Comparison of ENCODE assay signal across 8 mouse cellular contexts in genomic region chr11:96977606-96978400, GRCm38 (mm10). TPM values are rescaled to one million over a fixed set of nuclear protein-coding genes. Genes with fewer than 3 reads are reported as not detected.
DNase-seq lines count a peak whose midpoint lies in the region; ATAC-seq and TF ChIP-seq lines count a peak whose summit lies in the region.

No protein-coding gene starts in this region.

- CTCF ChIA-PET in Patski (lab: Charles Lee): interaction anchor here (0.9 to 6.0 kb wide), 7 partner anchors 14 to 68 kb away, joined by 3 to 42 read pairs (median 3); partner anchors contain the start of genes Cdk5rap3 and Scrn2

- POLR2A ChIA-PET in Patski (lab: Charles Lee): interaction anchor here (1.0 to 1.7 kb wide), 4 partner anchors 22 to 68 kb away, joined by 3 to 5 read pairs (median 5); partner anchors contain the start of gene Pnpo

- peak; percentile 91 for ATAC-seq in Patski
- ATAC-seq in hindbrain, embryonic 12.5 days (ENCODE audit: low FRiP score): peak; percentile 98

- peak overlapping the region; percentile 87 for H3K4me3 ChIP-seq in hindbrain, embryonic 12.5 days

- H3K27ac ChIP-seq in hindbrain, embryonic 12.5 days: peak overlapping the region; percentile 97

- no peaks in the 10 kb centered on the region; the same call in 1 of the 2 replicates for H3K36me3 ChIP-seq in hindbrain, embryonic 12.5 days

- in situ Hi-C loops in Patski (cut with MboI; ENCODE audit: low pct_unique_long_range_greater_than_20kb): no loop called here

- H3K4me2 ChIP-seq in hindbrain, embryonic 12.5 days (replicated peaks): peak overlapping the region; percentile 81

- DNase-seq in Patski (ENCODE audit: low read depth, low spot score): peak; percentile 100
- peak; percentile 98 to 99 for DNase-seq in cerebellum, postnatal 10 days
- DNase-seq in frontal cortex, postnatal 10 days (ENCODE audit: low spot score in 2 of 2): peak; percentile 100
- DNase-seq in layer of hippocampus, postnatal 14 days (ENCODE audit: low spot score in 2 of 2): peak; percentile 100
- peak; percentile 97 for DNase-seq in lung, postnatal 14 days
- DNase-seq in retina, adult 2 months (ENCODE audit: low read depth, low spot score): peak; percentile 100
- DNase-seq in thymus, postnatal 36 days: peak; percentile 97 to 99

- no peak for TF ChIP-seq CTCF in Patski (IDR thresholded peaks at IDR 0.05)

- H3K9me3 ChIP-seq in hindbrain, embryonic 12.5 days (replicated peaks): no peaks in the 10 kb centered on the region

- peaks cover 38% of the 10 kb centered on the region for H3K4me1 ChIP-seq in hindbrain, embryonic 12.5 days

- H3K27me3 ChIP-seq in Patski: no peaks in the 10 kb centered on the region
- no peaks in the 10 kb centered on the region; the same call in 1 of the 2 replicates for H3K27me3 ChIP-seq in hindbrain, embryonic 12.5 days

- WGBS in hindbrain, embryonic 12.5 days: under 1% methylated on average over 45 of the region's 45 CpGs

- H3K9ac ChIP-seq in hindbrain, embryonic 12.5 days: peak overlapping the region; percentile 90

RNA-seq across cellular contexts. Expression of gene Sp2, which starts 5.0 kb away (rescaled TPM):
- 13.0 TPM for polyA plus RNA-seq in Patski (2021)
- polyA plus RNA-seq in hindbrain, embryonic 12.5 days (2016; fragmentation: Nextera tagmentation; extraction: Ambion mirVana): 19.0 and 20.8 TPM in 2 replicates
- total RNA-seq in layer of hippocampus, postnatal 14 days (2021): 10 to 100 TPM; 12.3 to 13.5 TPM

RNA-seq across cellular contexts. Expression of gene Pnpo, which starts 34.0 kb away (rescaled TPM):
- 26.5 TPM for polyA plus RNA-seq in Patski (2021)
- polyA plus RNA-seq in hindbrain, embryonic 12.5 days (2016; fragmentation: Nextera tagmentation; extraction: Ambion mirVana): 21.5 and 22.5 TPM in 2 replicates
- total RNA-seq in layer of hippocampus, postnatal 14 days (2021): 10 to 100 TPM; 33.0 to 36.7 TPM

RNA-seq across cellular contexts. Expression of gene Sp6, which starts 35.4 kb away (rescaled TPM):
- polyA plus RNA-seq in Patski (2021): 0.53 TPM
- polyA plus RNA-seq in hindbrain, embryonic 12.5 days (2016; fragmentation: Nextera tagmentation; extraction: Ambion mirVana): 0.26 and 0.46 TPM in 2 replicates
- 1 to 10 TPM in 1 of 2 experiments, under 1 TPM in 1; 0.81 to 1.1 TPM for total RNA-seq in layer of hippocampus, postnatal 14 days (2021)

RNA-seq across cellular contexts. Expression of gene Prr15l, which starts 49.9 kb away (rescaled TPM):
- 2.1 TPM for polyA plus RNA-seq in Patski (2021)
- polyA plus RNA-seq in hindbrain, embryonic 12.5 days (2016; fragmentation: Nextera tagmentation; extraction: Ambion mirVana): 0.53 and 1.5 TPM in 2 replicates
- not detected for total RNA-seq in layer of hippocampus, postnatal 14 days (2021)

RNA-seq across cellular contexts. Expression of gene Scrn2, which starts 51.9 kb away (rescaled TPM):
- 47.0 TPM for polyA plus RNA-seq in Patski (2021)
- 21.2 and 23.9 TPM in 2 replicates for polyA plus RNA-seq in hindbrain, embryonic 12.5 days (2016; fragmentation: Nextera tagmentation; extraction: Ambion mirVana)
- total RNA-seq in layer of hippocampus, postnatal 14 days (2021): 1 to 10 TPM; 4.8 to 6.3 TPM

Comparison
In these comparisons a context has a peak if more than half of its experiments do, and no peak if none do; other contexts are left out.
1. Peak in every context shown above with its lines: DNase-seq, ATAC-seq, H3K4me3 ChIP-seq and H3K27ac ChIP-seq.